Mouse (Mus musculus) ovary, postnatal 10 days (tissue): ENCODE results near the gene Fam83c.

ENCODE experiments used
- DNase-seq: peaks from one replicate; pipeline ENCODE4 v3.0.0; 2022; ENCODE audit warnings: low spot score

The Fam83c gene

DNA sequence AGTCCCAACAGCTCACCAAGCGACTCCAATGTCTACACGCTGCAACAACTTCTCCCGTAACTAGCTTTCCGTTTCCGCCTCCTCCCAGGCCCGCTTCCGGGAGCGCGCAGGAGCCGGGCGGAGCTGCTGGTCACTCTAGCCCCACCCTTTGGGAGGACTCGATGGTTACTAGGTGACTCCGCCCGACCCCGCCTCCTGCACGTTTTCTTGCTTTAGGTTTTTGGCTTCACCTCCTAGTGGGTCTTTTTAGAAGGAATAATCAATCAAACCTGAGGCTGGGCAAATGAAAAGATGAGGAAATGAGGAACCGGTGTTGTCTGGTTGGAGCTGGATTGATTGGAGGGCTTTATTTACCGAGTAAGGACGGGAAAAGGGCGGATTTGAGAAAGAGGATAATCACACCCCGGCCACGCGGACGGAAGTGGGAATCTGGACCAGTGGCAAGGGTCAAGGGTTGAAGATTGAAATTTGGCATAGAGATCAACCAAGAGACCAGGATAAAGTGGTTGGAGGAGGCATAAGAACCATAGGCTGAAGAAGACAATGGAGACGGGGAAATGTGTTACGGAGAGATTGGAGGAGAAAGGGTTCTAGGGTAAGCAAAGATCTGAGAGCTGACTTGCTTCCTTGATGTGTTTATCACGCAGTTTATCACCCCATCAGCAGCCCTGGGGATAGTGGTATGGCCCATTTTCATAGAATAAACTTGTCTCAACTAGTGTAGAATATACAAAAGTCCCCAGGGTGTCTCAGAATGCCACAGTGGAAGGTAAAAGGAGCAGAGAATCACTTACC, 7.8 kb downstream of the Fam83c start, which contains the start of gene Eif6:
TSS of gene Eif6 (minus strand) at position 296 of the 795 bp plus-strand sequence.
- DNase-seq = peak; percentile 46

DNA sequence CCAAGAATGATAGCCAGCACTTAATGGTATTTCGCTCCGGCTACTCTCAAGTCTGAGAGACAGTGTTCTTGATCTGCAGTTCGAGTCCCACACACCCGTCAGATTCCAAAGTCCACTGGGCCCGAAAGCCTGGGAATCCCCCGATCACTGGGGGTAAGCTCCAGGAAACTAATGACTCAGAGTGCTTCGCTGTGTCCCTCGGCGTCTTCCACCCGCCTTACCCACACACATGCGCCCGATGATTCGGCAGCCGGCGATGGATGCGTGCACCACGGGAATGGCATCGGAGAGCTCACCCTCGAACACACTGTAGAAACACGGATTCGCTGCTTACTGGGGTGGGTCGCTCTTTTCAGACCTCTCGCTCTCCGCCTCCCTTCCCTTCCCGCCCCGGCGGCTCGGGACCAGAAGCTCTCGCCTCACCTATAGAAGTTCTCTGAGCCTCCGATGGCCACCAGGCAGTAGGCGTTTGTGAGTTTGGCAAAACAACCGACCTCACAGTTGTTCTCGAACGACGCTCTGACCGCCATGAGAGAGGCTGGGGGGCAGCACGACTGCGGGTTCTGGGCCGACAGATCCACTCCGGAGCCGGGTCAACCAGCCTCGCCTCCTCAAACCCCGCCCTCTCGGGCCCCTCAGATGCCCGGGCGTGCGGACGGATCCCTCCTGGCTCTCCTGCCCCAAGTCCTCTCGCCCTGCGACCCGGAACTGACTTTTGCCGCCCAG, 8.6 kb downstream of the Fam83c start:
- no peak for DNase-seq

DNA sequence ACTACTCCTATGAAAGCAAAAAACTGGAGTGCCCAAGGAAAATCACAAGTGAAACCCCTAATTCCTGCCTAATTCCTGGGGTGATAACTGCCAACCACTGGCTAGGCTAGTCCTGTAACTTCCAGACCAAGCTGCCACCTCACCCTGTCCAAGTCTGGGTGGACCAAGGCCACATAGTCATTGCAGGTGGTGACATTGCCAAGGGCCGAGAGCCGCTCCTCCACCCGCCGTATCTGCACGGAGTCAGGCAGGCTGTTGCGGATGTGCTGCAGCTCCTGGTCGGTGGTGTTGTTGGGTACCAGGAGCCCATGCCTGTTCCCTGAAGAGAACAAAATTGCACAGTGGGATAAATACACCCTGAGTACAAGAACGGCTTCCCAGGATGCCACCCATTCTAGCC, 10.9 kb downstream of the Fam83c start:
- DNase-seq = no peak

DNA sequence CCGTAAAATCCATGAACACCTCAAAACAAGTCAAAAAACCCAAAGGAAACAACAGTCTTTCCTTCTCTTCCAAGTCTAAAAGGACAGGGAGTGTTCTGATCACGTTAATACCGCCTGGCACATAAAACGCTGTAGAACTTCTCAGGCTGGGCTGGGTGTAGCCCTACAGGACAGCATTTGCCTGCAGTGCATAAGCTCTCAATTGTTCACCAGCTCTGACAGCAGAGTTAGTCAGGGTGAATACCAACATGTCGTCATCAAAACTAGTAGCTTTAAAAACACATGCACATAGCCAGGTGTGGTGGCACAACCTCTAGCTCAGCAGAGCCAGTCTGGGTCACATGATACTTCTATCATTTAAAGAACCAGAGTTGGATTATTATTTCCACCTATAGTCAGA, 13.9 kb downstream of the Fam83c start:
- no peak for DNase-seq

DNA sequence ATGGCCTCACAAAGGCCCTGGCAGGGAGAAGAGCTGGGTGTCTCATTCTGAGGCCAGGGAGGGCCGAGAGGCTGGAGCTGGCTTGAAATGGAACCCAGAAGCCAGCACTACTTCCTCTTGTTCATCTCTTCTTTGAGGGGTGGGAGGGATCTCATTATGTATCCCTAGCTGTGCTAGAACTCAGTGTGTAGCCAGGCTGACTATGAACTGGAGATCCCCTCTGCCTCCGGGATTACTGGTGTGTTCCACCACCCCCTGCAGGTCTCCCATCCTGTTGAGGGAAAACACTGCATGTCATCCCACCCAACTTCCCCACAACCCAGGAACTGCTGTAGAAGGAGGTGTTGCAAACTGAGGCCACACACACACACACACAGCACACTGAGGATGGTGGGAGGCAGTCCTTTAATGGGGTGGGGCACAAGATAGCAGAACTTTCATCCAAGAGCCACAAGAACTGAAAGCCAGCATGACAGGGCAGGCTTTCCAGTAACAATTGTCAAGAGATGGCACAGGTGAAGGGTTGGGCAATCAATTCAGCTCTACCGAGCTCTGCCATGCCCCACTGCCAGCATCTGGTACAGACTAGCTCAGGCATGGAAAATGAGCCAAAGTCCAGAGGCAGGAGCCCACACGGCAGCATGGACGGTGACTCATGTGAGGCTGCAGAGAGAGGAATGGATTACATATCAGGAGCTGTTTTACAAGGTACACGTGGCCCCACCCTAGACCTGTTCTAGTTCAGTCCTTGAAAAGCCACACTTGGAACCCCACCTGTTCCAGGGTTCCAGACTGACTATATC, 15.0 kb downstream of the Fam83c start:
- DNase-seq = no peak

DNA sequence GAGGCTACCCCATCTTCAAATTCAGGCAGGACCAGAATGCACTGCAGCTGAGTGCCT, 15.4 kb downstream of the Fam83c start, which contains the start of gene BC029722:
TSS of gene BC029722 (minus strand) at position 35 of the 57 bp plus-strand sequence.
- DNase-seq = no peak

DNA sequence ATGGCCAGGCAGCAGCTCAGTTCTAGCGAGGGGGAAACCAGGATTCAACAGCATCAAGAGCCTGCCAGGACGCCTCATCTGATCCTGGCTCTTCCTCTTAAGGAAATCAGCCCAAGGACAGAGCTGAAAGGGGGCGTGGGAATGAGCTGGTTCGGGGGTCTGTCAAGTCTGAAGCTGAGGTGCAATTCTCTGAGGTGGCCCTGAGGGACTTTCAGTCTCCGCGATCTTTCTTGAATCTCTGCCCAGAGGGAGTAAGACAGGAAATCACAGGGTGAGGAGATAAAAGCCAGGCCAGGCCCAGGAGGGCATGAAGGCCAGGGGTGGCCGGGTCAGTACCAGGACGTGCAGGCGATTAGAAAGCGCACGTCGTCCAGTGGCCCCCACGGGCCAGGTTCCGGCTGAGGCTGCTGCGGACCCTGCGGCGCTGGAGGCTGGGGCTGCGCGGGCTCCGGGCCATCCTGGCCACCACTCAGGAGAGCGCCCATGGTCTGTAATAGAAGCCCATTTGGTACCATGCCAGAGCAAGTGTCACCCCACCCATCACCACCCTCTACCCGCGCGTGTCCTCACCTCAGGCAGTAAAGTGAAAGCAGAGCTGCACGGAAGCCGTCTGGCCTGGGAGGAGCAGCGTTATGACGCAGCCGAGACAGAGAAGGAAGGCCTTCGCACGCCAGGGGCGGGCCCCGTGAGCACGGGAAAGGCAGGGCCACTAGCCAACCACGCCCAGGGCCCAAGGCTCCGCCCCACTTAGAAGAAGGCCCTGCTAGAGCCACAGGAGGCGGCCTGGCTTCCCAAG, 15.9 kb downstream of the Fam83c start:
- DNase-seq = peak; percentile 87

DNA sequence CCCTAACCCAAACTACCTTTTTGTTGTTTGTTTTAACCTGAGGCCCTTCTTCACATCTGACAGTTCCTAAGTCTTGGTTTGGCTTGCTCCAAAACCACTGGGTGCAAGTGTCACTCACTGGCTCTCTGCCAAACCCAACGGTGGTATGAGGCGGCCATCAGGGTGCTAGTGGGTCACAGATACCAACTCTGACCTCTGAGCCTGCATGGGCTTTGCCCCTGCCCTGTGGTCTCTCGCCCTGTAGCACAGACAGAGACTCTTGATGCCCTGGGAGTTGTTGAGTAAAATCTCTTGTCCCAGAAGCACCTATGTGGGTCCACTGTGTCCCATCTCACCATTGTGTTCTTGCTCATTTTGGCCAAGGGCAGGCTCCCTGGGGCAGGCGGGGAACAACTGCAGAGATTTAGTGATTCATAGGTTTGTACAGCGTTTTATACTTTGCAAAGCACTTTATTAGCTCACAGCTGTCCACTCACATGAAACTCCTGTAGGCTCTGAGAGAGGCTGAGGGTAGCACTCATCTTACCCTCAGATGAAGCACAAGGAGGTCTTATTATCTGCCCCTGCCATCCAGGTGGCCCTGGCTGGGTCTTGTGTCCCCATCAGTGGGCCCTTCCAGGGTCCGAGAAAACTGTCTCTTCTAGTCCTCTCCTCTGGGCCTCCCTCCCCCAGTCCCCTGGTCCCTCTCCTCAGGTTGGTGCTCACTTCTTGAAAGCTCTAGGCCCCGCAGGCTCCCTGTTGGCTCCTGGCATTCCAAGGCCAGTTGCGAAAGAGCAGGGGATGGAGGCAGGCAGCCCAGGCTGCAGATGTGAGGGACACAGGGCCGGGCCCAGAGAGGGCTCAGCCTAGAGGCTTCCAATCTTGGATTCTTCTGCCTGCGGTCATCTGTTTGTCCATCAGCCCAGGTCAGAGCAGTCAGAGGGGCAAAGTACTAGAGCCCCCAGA, 17.1 kb downstream of the Fam83c start:
- DNase-seq = no peak

DNA sequence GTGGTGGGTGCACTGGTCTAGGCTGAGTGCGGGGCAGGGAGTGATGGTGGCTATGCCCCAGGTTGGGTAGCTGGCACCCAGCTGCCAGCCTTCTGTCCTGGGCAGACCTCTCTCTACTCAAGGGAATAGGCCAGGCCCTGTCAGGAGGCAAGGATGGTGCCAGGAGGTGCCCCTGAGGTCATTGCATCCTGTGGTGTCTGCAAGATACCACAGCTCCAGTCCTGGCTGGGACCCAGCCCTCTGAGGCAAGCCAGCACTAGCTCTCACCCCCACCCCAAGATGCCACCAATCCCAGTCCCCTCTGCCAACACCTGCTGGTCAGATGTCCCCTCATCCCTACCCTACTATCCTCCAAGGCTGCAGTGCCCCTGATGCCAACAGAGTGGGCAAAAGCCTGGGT, 18.5 kb downstream of the Fam83c start:
- DNase-seq = no peak

DNA sequence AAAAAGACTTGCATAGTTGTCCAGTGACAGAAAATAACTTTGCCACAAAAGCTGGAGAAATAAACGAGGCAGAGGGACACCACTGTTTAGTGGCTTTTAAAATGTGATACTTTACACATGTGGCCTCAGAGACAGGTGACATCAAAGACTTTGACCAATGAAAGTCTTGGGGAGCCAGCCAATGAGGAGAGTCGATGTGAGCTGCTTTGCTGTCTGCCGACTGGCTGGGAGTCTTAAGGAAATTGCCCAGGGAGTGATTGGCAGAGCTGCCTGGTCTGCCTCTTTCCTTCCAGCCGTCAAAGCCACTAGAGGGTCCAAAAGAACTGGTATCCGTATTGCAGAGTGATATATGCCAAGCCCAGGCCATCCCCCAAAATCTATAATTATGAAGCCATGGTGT, 19.8 kb downstream of the Fam83c start:
- DNase-seq = no peak

DNA sequence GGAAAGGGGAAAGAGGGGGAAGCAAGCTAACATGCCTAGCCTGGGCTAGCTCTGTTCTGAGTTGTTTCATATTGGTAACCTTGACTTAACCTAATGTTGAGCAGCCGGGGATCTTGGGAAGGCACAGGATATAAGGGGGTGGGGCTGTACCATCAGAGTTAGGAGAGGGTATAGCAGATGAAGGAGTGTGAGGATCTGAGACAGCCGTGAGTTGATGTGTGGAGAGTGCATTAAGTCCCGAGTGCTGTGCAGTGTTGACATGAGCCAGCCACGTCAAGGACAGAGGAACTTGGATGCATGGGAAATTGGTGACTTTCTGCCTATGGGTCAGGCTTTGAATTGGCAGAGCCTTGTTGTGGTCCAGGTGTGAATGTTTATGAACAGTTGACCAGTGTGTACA, 22.0 kb downstream of the Fam83c start:
- DNase-seq = no peak

DNA sequence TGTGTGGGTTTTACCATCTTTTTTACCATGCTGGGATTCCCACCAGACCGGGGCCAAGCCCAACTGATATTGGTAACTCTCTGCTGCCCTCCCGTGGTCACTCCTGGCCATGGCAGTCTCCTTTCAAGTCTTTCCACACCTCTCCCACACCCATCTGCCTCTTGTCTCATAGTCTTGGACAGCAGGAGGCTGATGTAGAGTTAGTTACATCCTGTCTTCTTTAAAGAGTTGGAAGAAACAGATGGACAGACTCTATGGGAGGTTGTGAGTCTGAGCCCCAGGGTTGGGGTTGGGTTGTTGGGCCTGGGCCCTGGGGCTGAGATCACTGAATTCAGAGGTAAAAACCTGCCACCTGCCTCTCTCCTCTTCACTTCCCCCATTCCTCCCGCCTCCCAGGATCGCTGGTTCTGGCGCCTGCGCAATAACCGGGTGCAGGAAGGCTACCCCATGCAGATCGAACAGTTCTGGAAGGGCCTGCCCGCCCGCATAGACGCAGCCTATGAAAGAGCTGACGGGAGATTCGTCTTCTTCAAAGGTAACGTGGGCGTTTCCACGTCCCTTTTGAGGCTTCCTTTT, 22.7 kb downstream of the Fam83c start:
- DNase-seq = peak; percentile 49

DNA sequence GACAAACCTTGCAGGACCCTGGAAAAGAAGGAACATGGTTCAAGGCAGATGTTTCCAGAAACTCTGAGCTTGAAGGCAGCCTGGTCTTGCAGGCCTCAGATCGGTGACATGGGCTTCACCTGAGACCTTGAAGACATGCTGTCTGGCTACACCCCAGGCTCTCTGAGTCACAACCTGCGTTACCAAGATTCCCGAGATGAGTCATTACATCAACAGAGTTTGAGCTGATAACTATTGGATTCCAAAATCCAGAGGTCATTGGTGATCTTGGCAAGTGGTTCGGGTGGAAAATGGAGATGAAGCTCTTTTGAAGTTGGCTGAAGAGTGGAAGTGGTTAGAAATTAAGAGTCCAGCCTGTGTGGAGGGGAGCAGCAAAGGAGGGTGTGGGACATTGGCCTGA, 25.0 kb downstream of the Fam83c start:
- no peak for DNase-seq

DNA sequence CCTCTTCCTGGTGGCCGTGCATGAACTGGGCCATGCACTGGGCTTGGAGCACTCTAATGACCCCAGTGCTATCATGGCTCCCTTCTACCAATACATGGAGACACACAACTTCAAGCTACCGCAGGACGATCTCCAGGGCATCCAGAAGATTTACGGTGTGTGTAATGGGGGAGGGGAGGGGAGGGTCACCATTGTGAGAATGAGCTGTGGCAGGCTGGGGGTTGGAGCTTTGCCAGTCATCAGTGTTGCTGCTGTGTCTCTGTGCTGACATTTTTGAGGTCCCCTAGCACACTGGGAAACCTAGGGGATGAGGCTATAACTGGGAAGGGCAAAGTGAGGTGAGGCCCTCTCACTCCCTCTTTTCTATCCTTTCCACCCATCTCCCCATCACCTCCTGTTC, 27.2 kb downstream of the Fam83c start:
- no peak for DNase-seq

DNA sequence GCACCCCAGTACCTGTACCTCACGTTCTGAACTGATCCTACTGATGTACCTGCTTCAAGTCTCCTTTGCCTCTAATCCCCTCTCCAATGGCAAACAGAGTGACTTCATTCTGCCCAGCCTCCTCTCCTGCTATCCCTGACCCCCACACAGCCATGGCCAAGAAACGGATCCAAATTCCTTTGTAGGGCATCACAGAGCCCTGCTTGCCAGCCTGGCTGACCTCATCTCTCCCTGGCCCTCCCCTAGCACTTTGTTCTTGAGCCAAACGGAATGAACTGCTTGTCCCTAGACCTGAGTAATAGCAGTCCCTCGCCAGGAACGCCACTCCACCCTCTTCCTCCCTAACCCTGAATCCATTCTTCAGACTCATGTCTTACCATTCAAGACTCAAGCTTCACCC, 28.1 kb downstream of the Fam83c start:
- no peak for DNase-seq

DNA sequence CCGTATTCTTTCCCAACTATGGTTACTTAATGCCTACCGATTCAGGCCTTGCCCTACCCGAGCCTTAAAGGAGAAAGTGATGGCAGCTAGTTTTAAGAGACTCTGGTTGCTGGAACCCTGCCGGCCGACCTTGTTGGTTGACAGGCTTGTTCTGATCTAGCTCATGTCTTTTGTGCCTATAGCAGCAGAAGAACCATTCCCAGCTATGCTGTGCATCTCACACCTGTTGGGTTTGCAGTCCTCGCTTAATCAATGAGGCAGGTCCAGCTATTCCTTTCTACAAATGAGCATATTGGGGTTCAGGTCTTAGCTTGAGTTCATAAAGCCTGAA, 28.8 kb downstream of the Fam83c start:
- DNase-seq = no peak

DNA sequence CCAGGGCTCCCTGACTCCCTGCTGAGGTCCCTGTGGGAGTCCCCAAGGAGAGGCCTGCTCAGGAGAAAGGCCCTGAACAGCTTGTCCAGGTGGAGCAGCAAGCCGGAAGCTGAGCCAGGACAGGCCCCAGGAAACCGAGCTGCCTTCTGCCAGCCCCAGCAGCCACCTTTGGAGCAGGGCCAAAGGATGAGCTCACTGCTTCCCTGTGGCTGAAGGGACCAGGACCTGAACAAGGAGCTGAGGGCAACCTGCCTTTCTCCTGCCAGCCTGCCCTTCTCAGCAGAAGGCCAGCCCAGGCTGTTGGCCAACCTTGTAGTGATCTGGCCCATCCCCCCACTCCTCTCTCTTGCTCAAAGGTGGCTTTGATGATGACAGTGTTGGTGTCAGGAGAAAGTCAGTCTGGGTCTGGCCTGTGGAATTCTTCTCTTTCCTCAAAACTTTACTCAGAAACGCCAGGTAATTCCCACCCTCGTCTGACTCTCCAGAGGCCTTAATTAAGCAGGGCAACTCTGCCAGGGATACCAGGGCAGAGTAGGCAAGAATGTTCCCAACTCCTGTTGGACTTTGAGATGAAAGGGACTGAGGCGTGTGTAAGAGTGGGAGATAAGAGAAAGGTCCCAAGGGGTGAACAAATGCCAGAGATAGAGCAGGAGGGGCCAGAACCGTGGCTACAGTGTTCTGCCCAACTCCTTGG, 29.3 kb downstream of the Fam83c start:
- no peak for DNase-seq

DNA sequence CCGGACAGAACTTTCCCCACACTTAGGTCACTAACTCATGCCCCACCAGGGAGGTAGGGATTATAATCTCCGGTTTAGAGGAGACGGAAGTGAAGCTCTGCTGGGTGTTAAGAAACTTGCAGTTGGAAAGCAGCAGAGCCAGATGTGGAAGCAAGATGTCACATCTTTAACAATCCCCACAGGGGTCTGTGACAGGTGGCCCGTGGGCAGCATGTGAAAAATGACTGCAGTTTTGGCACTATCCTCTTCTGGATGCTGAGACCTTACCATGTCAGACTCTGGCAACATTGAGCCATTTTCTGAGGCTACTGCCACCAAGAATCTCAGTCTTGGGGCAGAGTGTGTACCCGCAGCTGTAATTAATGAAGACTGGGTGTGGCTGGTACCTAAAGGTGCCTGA, 30.6 kb downstream of the Fam83c start:
- no peak for DNase-seq

DNA sequence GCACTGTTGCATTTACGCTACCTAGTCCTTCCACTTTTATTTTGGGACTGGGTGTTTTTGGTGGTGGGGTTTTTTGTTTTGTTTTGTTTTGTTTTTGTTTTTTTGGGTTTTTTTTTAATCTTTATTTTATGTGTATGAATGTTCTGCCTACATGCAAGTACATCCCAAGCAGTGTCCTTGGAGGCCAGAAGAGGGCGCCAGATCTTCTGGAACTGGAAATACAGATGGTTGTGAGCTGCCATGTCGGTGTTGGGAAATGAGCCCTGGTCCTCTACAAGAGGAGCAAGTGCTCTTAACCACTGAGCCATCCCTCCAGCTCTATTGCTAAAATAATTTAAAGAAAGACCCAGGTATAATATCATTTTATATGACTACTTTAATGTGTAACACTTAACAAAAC, 31.9 kb downstream of the Fam83c start:
- DNase-seq = no peak

DNA sequence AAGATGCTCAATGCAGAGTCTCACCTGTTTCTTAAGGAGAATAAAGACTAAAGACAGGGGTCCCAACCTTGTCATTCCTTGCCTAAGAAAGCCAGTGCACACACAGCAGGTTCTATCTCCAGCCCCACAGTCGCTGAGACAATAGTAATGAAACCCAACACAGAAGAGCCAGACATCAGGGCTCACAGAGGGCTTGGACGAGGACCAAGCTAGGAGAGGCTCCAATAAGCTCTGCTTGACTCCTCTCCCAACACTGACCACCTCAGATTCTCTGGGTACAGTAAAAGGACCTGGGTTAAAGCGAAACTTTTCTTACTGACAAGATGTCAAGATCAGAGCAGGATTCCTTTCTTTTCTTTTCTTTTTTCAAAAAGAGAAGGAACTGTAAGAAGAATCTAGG, 36.0 kb downstream of the Fam83c start:
- DNase-seq = no peak
